In the genomic region with DNA sequence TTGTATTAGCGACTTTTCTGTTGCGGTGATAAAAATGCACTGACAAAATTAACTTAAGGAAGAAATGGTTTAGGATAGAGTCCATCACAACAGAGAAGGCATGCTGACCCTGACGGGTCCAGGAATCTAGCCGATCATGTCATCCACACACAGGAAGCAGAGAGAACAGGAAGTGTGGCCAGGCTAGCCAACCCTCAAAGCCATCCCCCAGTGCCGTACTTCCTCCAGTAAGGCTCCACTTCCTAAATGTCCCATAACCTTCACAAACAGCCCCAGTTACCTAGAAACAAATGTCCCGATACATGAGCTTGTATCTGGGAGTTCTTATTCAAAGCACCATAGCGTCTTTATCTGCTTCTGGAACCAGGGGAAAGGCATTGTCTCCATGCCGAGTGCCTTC, we compare ENCODE assay signal across 17 mouse cellular contexts. TPM values are rescaled to one million over a fixed set of nuclear protein-coding genes. Genes with fewer than 3 reads are reported as not detected.
"Had no signal": no experiment of that assay in that cellular context is flagged by ENCODE, and none has a peak within 500 bp of the region (broad histone marks: within the 10 kb centered on the region; RNA-seq: fewer than 3 reads in every experiment).

No protein-coding gene starts in this region.

- H3K4me3 ChIP-seq: neural tube, embryonic 13.5 days; neural tube, embryonic 15.5 days; stomach, embryonic 15.5 days had no signal

- H3K9me3 ChIP-seq: neural tube, embryonic 13.5 days; neural tube, embryonic 15.5 days; stomach, embryonic 15.5 days had no signal

- H3K36me3 ChIP-seq: neural tube, embryonic 13.5 days; neural tube, embryonic 15.5 days; stomach, embryonic 15.5 days had no signal

- H3K4me1 ChIP-seq: neural tube, embryonic 13.5 days; neural tube, embryonic 15.5 days; stomach, embryonic 15.5 days had no signal

- DNase-seq: retina, postnatal 1 day; right cerebral cortex, adult 18-20 months; right cerebral cortex, postnatal 14 days; right cerebral cortex, postnatal 25 days; right cerebral cortex, postnatal 4 days; spleen, adult 18-20 months; thymus, adult 18-20 months; thymus, adult 2 months; thymus, postnatal 14 days; thymus, postnatal 25 days; thymus, postnatal 36 days; thymus, postnatal 4 days had no signal

- H3K27me3 ChIP-seq: neural tube, embryonic 13.5 days; neural tube, embryonic 15.5 days; stomach, embryonic 15.5 days had no signal

- H3K4me2 ChIP-seq: neural tube, embryonic 13.5 days; neural tube, embryonic 15.5 days; stomach, embryonic 15.5 days had no signal

- H3K27ac ChIP-seq: neural tube, embryonic 13.5 days; neural tube, embryonic 15.5 days; stomach, embryonic 15.5 days; stomach, postnatal 0 days had no signal

- H3K9ac ChIP-seq: neural tube, embryonic 13.5 days; neural tube, embryonic 15.5 days; stomach, embryonic 15.5 days had no signal

RNA-seq across cellular contexts. Expression of gene Cachd1, which starts 32.9 kb away (rescaled TPM):
- total RNA-seq: neutrophil, adult 5-6 weeks had no signal
